Mouse (Mus musculus) left cerebral cortex, adult 8-10 months (tissue): ENCODE data around the gene Grip1. TPM values are rescaled to one million over a fixed set of nuclear protein-coding genes. Genes with fewer than 3 reads are reported as not detected.
"Not testable (repeated sequence)": the region's sequence is repeated elsewhere in the genome, so short reads cannot be mapped to it uniquely, and the experiment has no call there.

Source experiments
- DNase-seq, 2 experiments: peaks; one replicate each; pipeline ENCODE4 v3.0.0; 2022; ENCODE audit warnings: low spot score in 2 of 2
- total RNA-seq, 4 experiments: library from RNA; stranded (reverse); gene quantifications; 2 replicates each; pipeline ENCODE4 v1.2.4; 2022

Grip1 gene
- total RNA-seq, 4 experiments from 2014 or later: 17.2 to 21.3 (median 19.1) TPM

DNA sequence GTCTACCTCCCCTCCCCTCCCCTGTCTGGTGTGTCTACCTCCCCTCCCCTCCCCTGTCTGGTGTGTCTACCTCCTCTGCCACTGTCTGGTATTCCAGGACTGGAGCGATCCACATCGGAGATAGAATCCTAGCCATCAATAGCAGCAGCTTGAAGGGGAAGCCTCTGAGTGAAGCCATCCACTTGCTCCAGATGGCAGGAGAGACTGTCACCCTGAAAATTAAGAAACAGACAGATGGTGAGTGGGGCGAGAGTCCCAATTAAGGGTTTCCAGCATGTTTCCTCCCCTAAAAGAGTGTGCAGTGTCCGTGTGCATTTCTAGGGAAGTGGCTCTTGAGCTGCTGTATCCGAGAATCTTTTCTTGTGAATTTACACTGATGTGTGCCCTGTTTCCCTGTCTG lies 584.6 kb downstream of the Grip1 start:
- peak in 1 of 2 experiments; percentile 82 for DNase-seq

DNA sequence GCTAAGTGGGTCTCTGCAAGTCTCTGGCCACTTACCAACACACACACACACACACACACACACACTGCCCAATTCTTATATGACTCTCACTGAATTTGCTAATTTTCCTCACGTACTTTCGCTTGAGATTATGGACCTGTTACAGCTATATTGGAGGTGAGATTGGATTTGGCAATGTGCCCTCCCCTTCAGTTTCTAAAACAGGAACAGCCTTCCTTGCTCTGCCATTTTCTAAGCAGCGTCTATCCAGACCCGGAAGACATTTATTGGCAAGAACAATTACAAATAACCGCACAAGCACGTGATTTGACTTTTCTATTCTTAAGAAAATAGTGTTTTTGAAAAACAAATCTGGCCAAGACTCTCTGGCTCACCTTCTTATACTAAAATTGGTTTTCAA lies 590.6 kb downstream of the Grip1 start:
- DNase-seq: no peak

DNA sequence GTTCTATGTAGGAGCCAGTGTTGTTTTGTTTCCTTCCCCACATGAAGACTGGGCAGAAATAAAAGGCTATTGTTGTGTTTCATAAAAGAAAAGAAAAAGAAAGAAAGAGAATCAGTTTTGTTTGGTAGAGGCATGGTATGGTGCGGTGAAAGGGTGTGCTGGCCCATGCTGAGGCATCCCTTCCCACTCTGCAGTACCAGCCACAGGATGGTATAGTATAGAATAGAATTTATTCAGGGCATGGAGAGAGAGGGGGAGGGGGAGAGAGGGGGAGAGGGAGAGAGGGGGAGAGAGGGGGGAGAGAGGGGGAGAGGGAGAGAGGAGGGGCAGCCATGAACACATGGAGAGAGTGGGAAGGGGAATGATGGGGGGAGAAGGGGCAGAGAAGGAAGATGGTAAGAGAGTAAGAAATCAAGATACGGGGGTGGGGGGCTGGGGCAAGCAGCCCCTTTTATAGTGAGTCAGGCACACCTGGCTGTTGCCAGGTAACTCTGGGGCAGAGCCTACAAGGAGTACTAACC lies 591.1 kb downstream of the Grip1 start:
- no peak for DNase-seq

DNA sequence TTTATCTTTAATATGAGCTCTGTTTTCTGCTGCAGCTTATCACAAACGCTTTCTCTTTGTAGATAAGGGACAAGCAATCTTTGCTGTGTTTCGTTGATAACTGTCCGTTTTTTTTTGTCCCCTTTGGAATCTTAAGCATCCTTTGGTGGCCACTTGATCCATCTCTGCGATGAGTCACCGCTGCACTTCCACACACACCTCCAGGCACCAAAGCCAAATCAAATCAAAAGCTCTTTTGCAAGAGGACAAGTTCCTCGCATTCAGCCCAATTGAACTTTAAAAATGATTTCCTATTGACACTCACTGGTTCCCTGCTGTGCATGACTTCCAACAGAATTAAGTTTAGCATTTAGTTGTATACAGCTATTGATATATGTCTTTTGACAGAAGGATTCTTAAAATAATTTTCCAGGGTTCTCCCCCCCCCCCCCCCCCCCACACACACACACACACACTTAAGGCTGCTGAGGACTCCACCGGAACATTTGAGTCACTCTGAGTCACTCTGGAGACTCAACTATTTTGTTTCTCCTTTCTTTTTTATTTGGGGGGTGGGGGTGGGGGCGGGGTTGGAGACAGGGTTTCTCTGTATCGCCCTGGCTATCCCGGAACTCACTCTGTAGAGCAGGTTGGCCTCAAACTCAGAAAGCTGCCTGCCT lies 607.1 kb downstream of the Grip1 start:
- DNase-seq: no peak

DNA sequence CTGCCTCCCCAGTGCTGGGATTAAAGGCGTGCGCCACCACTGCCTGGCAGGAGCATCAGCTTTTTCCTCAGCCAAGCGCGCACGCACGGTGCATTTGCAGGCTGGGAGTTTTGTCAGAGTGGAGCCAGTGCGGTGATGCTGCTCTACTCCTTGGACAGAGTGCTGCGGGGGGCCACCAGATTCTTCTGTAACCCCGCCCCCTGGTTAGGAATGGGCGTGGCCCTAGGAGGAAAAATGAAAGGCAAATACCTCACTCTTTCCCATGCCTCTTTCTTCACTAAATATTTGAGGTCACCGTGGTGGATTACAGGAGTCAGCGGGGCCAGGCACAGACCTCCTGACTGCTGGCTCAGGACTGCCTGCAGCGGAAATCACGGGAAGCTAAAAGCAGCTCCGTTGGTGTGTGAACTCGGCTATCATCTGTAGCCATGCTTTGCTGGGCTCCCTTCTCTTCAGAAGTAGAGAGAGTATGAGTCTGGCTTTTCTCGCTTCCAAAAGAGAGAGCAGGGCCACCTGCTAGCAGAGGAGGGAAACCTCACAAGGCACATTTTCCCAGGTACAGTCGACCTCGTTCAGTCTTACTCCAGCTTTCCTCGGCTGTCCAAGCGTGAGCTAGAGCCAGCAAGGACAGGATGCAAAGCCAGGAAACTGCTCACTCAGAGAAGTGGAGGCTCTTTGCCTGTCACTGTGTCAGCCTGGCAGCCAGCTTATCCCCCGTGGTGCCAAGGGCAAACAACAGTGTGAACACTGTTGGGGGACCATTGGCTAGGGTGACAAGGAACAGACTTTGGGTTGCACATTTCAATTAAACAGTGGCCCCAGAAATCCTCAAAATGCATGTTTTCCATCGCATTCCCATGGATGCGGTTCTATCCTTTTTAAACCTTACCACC lies 607.9 kb downstream of the Grip1 start:
- DNase-seq: no peak

DNA sequence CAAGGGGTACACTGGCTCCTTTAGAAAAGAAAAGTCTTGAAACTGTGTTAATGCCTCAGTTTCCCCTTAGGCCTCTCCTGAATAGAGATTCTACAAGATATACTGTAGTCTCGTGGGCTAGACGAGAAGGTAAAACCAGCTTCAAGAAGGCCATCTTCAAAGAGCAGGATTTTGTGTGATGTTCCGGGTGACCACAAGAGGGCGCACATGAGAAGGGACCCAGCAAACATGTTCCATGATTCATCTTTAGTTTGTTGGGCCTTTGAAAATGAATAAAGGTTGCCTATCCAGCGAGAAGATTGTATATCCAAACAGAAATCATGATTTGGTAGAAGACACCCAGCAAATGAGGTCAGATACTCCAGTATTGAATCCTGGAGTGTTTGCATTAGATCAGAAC lies 610.8 kb downstream of the Grip1 start:
- DNase-seq: peak in 1 of 2 experiments; percentile 10

DNA sequence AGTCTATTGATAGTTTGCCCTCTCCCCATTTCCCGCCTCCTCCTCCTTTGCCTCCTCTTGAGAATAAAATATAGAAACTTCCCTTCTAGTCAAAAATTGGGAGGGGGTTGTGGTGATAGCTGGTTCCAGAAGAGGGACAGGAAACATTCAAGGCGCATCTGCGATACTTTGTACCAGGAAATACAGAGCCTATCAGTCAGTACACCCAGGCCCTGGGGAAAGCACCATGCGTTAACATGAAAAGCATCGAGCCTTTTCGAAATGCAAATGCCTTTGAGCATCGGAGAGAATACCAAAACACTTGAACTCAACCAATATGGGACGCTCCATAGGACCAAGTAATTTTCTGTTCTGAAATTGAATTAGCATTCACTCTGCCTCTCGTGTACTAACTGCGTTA lies 612.7 kb downstream of the Grip1 start:
- no peak for DNase-seq

DNA sequence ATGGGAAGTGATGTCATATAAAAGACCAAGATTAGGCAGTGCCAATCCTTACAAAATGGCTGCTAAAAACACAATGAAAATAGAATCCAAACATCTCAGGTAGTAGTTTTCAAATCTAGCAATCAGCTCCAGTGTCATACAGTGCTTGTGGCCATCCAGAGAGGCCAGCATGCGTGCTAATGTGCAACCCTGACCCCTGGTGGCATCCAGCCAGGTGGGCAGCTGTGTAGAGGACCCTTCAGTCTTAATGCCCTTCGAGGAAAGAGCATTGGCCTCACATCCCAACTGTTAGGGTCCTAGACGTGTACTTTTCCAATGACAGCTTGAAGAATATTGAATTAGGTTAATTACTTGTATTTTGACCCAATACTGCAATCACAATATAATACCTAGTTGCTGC lies 624.2 kb downstream of the Grip1 start:
- DNase-seq: no peak

DNA sequence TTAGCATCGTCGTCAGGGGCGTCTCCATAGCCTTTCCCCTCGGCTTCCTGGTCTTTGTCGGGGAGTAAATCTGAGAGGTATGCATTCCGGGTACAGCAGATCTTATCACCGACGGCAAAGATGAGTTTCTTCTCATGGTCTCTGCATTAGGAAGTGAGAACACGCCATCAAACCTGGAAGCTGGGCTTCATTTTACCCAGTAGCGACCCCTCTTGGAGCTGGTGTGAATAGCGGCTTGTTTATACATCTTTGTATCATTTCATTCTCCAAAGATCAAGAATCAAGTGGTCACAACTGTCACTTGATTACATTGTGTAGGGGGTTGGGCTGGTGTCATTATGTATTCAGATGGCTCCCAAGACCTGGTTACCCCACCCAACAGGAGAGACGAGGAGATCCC lies 638.9 kb downstream of the Grip1 start:
- no peak for DNase-seq

DNA sequence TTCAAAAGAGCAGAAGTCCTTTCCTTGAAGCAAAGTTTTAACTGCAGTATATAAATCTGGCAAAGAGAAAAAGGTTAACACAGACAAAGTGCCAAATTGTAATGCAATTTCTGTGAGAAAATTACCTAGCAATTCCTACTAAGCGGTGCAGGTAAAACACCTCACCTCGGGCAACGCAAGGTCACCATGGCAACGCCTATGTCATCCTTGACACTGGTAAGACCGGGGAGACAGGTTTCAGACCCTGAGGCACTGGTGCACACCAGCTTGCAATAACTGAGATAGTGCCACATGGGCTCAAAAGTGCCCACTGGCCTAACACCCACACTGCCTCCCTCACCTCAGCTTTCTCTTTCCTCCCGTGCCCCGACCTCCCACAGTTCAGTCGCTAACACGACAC lies 641.5 kb downstream of the Grip1 start:
- DNase-seq: no peak

DNA sequence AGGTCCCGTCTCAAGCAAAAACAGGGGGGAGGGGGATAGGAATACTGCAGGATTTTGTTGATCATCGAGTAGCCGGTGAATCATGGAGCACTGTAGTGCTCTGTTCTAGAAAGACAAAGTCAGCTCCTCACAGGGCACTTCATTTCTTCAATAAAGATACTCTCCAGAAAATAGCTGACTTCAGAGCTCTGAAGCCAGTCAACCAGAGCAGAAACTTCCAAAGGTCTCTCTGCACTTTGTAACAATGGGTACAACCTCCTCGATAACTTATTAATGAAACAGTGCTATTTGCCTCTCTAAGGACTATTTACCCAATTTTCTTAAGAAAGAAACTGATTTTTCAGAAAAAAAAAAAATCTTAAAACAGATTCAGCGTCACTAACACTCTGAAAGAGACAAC lies 642.1 kb downstream of the Grip1 start:
- no peak for DNase-seq

DNA sequence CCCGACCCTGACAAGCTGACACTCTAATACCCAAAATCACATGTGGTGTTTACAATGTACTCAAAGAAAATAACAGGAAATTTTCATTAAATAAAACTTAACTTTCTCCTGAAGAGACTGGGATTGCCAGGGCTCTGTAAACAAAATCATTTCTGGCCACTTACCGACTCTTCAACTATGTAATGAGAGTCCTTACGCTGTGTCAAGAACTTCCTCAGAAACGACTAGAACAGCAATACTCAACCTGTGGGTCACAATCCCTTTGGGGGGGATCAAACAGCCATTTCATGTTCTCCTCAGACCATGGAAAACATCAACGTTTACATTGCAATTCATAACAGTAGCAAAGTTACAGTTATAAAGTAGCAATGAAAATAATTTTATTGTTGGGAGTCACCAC lies 643.9 kb downstream of the Grip1 start:
- DNase-seq: no peak

DNA sequence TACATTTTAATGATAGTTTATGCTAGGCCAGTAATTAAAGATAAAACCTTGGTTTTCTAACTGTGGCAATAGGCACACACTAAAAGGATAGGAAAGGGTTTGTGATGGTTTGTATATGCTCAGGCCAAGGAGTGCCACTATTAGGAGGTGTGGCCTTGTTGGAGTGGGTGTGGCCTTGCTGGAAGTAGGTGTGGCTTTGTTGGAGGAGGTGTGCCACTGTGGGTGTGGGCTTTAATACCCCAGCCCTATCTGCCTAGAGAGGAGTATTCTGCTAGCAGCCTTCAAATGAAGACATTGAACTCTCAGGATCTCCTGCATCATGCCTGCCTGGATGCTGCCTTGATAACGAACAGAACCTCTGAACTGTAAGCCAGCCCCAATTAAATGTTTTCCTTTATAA lies 647.2 kb downstream of the Grip1 start:
- DNase-seq: no peak

DNA sequence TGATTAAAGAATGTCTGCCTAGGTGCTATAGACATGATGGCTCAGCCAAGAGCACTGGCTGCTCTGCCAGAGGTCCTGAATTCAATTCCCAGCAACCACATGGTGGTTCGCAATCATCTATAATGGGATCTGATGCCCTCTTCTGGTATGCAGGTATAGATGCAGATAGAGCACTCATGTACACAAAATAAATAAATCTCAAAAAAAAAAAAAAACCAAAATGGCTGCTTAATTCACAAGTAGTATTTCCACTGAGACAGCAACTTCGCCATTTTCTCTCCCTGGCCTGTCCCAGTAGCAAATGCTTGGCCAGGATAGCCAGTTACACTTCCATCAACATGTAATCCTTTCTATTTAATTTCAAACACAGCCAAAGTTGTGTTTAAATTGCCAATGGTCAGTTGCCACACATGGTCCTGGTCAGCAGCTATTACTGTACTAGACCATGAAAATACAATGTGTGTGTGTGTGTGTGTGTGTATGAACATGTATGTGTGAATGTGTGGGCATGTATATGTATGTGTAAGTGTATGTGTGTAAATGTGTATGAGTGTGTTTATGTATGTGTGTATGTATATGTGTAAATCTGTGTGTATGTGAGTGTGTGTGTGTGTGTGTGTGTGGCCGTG lies 658.2 kb downstream of the Grip1 start:
- no peak for DNase-seq

DNA sequence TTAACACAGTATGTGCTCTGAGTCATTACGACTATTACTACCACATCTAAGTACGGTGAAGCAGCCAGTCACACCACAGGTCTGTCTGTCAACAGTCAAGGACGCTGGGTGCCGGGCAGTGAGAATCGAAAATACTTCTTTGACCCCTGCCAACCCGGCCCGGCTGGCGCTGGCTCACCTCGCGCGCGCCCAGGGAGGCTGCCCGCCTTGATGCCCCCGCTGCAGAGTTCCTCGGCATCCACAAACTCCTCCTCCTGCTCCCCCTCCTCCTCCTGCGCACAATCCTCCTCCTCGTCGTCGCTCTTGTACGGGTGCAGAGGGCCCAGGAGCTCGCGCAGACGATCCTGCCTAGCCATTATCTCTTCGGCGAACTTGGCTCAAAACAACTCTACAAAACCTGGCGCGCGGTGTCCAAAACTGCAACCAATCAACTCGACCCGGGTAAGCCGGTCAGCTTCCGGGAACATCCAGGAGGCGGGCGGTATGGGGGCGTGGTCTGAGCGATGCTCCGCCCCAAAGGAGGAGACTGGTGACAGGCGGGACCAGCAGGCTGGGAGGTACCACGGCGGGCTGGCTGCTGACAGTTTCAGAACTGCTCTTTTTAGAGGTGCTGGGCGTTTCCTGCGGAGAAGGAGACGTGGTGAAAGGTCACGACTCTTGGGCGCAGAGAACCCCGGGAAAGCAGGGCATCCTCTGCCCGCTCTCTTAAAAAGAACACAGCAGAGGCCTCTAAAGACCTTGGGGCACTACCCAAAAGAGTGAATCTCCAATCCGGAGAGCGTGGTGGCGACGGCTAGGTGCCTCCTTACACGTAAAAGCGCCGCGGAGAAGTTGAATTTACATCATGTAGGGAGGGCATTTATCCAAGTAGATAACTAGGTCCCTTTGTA lies 659.1 kb downstream of the Grip1 start, which contains the start of gene Helb:
Helb (minus strand) TSS at position 481 of the 890 bp plus-strand sequence.
- DNase-seq: peak; percentile 90

DNA sequence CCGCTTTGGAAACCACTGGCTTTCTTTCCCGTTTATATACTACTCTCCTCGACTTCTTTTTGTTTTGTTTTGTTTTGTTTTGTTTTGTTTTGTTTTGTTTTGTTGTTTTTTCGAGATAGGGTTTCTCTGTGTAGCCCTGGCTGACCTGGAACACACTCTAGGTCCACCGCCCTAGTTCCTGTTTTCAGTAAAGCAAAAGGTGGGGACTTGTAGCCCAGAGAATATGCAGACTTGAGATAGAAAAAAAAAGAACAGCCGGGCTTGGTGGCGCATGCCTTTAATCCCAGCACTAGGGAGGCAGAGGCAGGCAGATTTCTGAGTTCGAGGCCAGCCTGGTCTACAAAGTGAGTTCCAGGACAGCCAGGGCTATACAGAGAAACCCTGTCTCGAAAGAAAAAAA lies 659.9 kb downstream of the Grip1 start:
- not testable (repeated sequence) for DNase-seq

DNA sequence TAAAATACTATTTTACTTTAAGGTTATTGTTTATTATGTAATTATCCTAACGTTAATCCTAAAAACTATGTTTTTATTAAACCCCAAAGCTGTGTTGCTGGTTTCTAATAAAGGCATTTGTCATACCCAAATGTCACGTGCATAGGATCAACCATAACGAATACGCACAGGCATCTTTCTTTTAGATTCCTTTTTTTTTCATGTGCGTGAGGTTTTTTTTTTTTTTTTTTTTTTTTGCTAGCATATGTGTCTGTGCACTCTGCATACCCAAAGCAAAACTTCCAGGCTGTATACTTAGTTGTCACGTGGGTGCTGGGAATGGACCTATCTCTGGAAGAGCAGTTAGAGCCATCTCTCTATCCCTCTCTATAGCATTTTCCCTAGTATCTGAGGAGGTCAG lies 660.4 kb downstream of the Grip1 start:
- DNase-seq: no peak

DNA sequence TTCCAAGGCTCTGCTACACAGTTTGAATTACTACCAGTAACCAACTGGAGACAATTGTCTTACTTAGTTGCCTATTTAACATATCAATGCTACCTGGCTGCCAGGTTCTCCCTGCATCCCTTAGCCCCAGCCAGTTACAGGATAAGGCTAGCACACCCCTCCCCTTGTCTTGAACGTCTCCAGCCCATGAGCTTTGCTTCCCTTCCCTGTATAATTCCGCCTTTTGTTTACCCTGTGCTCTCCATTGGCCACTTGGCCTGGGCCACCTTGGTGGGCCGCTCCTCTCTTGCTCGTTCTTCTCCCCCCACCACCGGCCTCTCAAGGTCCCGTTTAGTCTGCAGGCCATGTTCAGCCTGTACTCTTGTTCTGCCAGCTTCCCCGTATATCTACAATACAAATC lies 660.9 kb downstream of the Grip1 start:
- no peak for DNase-seq

DNA sequence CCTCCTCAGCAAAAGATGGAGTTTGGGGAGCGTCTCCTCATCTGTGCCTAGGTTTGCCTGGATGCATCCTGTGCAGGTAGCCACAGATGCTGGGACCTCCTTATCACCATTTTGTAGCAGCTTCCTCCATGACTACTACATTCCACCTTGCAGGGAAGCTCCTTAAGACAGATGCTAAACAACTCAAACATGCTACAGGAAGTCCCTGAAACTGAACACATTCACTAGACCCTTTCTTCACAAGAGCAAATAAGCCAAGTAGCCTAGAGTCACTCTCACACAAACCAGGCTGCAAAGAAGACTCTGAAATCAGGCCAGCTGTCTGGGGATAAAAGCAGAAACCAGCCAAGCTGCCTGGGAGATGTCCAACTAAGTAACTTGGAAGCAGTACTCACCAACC lies 661.6 kb downstream of the Grip1 start:
- no peak for DNase-seq

DNA sequence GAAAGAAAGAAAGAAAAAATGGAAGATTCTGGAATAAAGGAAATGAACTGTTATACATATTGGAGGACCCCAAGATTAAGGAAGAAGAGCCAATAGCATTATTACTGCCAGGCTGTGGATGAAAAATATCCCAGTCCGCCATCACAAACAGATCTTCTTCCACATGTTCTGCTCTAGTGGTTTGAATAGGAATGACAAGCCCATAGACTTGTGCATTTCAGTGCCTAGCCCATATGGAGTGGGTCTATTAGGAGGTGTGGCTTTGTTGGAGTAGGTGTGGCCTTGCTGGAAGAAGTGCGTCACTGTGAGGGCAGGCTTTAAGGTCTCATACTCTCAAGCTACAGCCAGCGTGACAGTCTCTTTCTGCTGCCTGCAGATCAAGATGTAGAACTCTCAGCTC lies 670.1 kb downstream of the Grip1 start:
- no peak for DNase-seq
